Mouse (Mus musculus): ENCODE results near the gene Fdps.
"Not testable (repeated sequence)": the region's sequence is repeated elsewhere in the genome, so short reads cannot be mapped to it uniquely, and the experiment has no call there.

Fdps gene

DNA sequence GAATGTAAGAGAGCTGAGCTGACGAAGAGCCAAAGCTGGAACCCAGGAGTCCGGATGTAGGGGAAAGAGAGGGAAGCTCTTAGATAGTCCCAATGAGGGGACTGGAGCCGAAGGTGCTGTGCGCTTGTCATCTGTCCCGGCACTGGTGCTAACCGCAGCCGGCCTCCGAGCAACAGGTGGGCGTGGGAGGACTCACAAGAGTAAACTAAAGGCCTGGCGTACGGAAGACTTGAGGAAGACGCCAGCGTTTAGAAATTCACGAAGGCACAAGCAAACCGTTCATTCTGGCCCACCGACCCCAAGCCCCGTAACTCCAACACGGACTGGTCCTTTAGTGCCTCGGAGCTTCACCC, 324 bp downstream of the Fdps start:
- peak in 1 of 2 experiments; percentile 69 for DNase-seq

DNA sequence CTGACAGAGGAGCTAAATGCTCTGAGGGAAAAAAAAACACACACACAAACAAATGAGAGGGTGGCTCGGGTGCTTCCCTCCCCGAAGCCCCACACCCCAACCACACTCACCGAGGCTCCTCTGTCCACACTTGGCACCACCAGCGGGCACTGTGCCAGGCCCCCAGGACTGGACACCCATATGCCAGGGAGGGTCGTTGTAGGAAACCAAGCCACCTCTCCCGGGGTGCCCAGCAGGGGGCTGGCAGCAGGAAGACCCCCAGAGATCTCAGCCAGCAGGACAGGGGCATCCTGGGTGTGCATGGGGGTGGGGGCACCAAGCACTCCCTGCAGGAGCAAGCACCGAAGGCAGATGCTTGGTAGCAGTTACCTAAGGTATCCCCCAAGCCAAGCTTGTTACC, 948 bp downstream of the Fdps start, which contains the start of gene Gm43738:
Gene Gm43738 (minus strand): TSS at position 289 of the 400 bp plus-strand sequence.
- DNase-seq, result peak in 1 of 2 experiments; percentile 64

DNA sequence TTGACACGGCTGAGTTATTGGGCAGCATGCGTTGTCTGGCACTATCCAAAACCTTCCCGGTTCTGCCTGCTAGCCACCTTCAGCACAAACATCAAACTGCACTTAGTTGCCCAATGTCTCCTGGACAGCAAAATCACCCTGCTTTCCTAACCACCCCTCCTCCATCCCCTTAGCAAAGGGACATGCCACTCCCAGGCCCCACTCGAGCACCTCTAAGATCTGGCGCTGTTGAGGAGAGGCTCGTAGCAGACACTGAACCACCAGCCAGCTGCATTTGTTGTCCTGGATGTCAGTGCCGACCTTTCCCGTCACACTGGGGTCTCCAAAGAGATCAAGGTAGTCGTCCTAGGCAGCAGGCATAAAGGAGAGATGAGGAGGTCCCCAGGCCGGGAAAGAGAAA, 7.7 kb downstream of the Fdps start:
- DNase-seq, result peak in 1 of 2 experiments; percentile 20

DNA sequence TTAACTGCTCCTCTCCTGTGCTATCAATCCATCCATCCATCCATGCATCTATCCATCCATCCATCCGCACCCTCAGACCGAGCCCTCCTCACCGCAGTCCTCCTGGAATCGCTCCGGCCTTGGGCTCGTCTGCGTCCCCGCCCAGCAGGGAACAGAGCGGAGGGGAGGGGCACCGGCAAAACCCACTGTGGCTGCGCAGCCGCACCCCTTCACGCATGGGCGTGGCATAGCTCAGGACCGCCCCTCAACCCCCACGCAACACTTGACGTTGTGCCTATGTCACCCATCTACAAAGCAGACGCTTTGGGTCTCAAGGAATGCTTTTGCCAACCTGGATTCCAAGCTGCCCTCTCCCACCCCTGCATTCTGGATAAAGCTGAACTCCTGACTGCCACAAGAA, 8.6 kb downstream of the Fdps start, which contains the start of gene Rusc1:
Gene Rusc1 (minus strand): TSS at position 137 of the 400 bp plus-strand sequence.
- DNase-seq, result peak; percentile 97 to 98

DNA sequence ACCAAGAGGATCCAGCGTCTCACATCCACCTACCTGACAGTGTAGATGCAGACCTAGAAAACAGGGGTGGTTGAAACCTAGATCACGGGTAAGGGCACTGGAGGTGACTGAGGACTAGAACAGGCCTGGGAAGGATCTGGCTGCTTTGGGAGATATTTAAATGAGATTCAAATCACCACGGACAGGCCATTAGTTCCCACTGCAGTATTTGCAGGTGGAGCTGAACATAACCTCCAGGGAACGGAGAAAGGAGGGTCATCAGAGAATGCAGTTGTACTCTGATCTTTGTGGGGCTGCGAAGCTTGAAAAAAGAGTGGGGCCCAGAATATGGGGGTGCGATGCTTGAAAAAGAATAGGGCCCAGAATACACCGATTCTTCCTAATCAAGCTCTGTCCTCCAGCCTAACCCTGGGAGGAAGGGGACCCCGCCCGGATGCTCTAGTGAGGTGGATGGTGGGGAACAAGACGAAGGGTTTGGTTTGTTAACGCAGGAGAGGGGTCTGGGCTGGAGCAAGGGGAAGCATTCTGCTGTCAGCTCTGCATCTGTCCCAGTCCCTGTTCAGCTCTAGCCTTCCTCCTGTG, 9.2 kb downstream of the Fdps start:
- no peak for DNase-seq

DNA sequence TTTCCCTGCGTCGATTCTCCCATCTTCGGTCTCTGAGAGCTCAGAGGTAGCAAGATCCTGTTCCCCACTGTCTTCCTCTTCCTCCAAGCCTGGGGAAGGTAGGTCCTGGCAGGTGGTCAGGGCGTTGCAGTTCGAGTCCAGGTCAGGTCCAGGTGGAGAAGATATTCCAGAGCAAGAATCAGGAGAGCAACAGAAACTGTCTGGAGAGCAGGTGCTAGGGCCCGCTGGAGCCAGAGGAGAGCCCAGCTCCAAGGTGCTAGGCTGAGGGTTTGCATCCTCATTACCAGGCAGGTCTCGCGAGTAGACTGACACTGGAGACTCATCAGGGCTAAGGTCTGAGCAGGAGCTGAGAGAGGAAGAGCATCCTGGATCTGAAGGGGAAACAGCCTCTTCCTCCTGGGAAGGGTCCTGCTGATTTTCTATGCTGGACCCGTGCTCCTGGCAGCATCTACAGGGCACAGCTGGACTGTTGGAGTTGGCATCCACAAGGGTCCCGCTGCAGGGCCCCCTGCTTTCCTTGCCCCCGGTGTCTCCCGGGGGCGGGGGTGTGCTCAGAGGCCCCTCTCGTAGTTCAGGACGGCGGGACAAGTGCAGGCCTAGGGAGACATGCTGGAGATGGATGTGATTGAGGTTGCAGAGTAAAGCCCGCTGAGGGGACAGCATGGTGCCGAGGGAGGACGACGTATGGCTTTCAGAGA, 9.8 kb downstream of the Fdps start:
- DNase-seq, result peak; percentile 51 to 53

DNA sequence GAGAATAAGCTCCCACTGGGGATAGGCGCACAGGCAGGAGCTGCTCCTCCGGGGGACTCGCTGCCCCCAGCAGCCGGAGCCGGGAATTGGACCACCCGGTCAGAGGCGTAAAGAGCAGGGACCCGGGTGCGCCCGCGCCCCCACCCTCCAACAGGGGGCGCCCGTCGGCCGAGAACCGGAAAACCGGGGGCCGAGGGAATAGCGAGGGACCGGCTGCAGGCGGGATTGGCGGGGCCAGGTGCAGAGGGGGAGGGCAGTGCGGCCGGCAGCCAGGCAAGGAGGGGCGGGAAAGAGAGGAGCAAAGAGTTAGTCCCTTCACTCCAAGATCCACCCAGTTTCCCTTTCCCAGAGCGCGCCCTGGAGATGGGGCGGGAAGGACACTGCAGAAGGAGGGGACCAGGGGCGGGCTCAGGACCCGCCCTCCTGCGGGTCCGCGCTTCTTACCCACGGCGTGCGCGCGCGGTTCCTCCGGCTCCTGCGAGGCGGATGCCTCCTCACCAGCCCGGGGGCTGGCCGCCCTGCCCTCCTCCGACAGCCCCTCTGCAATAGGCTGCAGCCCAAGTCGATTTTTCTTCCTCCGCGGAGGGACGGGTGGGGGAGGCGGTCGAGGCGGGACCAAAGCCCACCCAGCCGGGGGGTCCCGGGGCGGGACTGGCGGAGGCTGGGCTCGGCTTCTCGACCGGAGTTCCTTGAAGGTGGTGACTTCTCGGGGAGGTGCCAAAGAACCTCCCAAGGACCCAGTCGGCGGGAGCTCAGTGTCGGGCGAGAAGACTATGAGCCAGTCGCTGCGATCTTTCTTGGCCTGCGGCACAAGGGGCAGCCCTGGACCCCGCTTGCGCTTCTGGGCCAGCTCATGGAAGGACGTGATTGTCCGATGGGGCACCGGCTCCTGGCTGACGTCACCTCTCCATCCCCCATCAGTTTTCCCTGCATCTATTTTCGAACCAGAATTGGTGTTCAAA, 10.8 kb downstream of the Fdps start:
- peak; percentile 91 to 93 for DNase-seq

DNA sequence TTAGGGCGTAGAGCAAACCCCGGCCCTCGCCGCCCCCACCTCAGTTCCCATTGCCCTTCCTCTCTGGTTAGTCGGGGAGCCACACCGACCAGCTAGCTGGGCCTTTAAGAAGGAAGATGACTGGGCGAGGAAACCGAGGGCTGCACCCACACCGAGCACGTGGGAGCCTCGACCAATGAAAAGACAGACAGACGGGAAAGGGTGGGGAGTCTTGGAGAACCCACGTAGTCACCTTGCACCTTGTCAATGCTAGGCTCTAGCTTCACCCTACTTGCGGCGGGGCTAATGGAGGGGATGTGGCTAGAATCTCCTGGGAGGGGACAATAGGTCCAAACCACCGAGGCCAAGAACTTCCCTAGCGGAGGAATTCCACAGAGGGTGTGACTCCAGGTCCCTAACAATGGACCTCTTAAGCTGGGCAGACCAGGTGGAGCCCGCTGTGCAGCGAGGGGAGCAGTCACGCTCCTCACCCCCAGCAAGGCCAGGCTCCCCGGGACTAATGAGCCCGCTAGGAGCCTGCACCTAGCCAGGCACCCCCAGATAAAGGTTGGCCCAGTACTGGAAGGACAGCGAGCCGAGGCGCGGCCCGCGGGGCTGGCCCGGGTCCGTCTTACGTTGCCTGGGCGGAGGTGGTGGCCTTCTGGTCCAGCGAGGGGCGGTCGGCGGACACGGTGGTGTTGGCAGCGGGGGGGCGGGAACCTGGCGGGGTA, 11.7 kb downstream of the Fdps start:
- peak; percentile 86 to 88 for DNase-seq

DNA sequence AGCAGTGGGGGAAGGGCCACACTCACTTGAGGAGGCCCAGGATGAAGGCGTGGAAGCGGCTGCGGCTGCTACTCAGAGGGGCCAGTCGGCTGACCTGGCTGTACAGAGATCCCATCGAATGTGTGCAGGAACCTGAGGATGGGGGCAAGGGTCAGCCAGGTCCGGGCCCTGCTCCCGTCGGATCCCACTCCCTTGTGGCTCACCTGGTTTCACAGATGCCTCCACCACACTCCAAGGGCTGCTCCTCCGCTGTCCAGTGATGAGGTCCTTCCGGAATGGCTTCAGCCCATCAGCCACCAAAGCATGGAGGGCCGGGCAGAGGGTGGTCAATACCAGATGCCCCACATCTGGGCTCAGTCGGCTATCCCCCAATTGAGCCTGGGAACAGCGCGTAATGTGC, 12.8 kb downstream of the Fdps start:
- DNase-seq, result peak in 1 of 2 experiments; percentile 21

DNA sequence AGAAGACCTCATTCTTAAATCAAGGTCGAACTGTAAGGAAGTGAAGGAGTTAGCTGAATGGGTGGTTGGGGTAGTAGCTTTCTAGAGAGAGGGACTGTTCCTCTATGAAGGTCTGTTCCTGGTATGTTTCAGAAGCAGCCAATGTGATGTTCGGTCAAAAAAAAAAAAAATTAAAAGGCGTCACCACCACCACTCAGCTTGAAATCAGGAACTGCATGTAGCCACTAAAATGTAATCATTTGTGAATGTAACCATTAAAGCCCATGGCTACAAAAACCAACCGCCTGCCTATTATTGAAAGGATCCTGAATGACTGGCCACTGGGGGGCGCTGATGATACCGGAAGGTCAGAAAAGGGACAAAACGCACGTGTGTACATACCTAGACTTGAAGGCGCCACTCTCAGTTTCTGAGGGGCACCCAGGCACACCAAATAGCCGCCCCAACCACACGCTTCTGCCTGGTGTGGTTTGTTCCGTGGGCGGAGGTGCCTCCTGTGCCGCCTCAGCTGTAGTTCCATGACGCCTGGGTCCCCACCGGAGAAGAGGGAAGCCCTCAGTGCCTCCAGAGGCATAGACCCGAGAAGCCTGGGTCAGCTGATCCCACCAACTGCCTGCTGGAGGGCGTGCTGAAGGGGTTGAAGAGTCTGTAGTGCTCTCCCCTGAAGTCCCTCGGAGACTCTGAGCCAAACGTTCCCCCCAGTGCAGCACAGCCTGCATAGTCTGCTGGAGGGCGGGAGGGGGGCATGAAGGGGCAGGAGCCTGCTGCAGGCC, 14.2 kb downstream of the Fdps start:
- peak; percentile 77 to 91 for DNase-seq

DNA sequence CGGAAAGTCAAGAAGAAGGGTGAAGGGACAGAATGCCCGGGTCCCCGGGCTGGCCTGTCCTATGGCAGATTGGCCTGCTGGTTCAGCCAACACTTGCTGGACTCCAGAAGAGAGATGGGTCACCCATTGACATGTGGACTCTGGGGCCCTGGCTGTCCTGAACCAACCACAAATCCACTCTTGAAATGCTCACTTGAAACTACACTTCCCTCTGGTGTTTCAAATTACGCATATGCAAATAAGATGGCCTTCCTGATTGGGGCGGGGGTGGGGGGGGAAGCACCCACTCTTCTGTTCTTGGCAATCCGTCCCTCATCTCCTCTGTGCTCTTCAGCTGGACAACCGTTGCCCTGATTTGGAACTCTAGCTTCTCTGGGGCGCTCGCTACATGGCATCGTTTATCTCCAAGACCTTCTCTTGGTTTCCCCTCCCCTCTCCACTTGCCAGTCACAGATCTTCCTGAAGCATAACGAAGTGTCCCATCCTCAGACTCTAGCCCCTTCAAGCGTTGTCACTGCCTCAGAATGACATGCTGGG, 17.0 kb downstream of the Fdps start:
- DNase-seq, result no peak

DNA sequence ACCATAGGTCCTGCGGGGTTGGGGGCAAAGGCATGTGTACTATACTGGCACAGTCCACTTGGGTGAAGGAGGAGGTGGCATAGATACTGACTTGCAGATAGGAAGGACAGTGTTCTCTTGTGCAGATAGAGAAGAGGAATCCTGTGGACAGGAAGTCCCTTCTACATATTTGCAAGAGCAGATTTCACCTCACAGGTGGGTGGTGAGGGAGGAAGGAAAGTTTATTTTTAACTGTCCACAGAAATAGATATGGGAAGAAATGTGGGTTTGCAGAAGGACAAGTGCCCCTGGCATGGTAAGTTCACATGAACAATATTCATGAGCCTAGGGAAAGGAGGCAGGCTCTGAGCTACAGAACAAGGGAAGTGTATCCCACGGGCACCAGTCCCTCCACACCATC, 17.6 kb downstream of the Fdps start:
- no peak for DNase-seq

DNA sequence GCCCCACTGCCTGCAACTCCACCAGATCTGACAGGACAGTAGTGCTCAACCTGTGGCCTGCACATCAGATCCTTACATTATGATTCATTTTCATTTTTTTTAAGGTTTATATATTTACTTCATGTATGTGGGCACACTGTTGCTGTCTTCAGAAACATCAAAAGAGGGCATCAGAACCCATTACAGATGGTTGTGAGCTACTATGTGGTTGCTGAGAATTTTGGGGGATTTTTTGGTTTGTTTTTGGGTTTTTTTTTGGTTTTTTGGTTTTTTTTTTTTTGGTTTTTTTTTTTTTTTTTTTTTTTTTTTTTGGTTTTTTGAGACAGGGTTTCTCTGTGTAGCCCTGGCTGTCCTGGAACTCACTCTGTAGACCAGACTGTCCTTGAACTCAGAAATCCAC, 19.5 kb downstream of the Fdps start:
- DNase-seq, result not testable (repeated sequence)

DNA sequence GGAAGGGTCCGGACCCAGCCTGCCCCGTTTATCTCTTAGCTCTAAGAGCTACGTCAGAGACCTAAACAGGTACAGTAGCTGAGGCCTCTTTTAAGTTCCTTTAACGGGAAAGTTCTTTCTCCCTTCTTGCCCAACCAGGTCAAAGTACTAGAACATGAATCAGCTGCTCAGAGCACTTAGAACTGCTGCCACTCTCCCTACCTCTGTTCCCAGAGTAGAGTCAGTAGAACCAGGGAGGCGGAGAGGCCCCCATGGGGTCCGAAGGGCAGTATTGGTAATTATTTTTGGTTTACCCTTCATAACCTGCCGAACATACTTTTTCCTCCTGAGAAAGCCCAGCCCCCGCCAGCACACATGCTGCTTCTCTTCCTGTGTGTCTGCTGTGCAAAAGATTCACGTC, 24.4 kb downstream of the Fdps start:
- no peak for DNase-seq

DNA sequence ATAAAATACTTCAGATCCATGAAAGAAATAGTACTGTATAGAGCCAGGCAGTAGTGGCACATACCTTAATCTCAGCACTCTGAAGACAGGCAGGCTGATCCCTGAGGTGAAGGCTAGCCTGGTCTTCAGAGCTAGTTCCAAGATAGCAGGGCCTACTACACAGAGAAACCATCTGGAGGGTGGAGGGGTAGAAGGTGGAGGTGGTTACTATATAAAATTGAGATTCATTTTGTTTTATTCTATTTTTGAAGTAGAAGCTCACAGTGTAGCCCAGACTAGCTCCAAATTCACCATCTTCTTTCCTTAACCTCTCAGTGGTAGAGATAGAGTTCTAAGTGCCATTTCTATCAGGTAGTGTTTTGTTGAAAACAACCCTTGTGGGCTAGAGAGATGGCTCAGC, 34.5 kb downstream of the Fdps start:
- no peak for DNase-seq

DNA sequence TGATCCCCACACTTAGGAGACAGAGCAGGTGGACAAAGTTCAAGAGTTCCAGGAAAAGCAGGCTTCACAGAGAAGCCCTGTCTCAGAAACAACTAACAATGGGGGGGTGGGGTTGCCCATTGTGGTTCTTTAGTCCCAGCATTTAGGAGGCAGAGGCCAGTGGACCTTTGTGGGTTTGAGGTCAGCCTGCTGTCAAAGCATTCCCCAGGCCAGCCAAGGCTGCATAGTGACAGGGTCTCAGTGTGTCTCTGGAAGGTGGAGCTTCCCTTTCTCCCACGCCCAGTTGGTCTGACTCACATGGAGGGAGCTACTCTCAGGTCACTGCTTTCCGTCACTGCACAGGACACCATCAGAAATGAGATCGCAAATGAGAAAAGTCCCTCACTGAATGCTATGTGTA, 40.1 kb downstream of the Fdps start:
- no peak for DNase-seq

DNA sequence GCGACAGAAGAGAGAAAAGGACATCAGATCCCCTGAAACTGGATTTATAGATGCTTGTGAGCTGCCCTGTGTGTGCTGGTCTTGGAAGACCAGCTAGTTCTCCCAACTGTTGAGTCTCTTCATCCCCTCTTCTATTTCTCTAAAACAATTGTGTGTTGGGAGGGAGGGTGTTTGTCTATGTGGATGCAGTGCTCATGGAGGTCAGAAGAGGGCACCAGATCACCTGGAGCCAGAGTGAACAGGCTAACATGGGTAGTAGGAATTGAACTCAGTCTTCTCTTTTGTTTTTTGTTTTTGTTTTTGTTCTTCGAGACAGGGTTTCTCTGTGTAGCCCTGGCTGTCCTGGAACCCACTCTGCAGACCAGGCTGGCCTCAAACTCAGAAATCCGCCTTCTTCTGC, 43.0 kb downstream of the Fdps start:
- peak; percentile 39 to 63 for DNase-seq

DNA sequence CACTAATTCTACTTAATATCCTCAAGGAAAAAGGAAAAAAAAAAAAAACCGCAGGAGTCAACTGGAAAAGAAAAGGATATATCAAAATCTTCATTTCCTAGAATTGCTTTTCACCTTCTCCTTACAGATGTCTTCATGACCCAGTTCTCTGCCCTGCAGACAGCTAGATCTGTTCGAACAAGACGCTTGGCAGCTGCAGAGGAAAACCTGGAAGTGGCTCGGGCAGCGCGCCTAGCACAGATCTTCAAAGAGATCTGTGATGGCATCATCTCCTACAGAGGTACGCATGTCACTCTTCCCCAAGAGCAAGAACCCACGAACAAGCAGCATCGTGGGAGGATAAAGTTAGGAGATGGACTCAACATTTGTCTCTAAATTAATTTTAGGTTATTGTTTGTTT, 43.4 kb downstream of the Fdps start:
- DNase-seq, result no peak
